Mouse (Mus musculus): ENCODE measurements around the gene Olfr564. TPM values are rescaled to one million over a fixed set of nuclear protein-coding genes. Genes with fewer than 3 reads are reported as not detected.

The Olfr564 gene
- polyA plus RNA-seq (2014; fragmentation: Illumina TruSeq; extraction: RNeasy Lipid Tissue Mini Kit (QIAGEN cat#74804); ENCODE audit: low read depth, low replicate concordance): not detected

DNA sequence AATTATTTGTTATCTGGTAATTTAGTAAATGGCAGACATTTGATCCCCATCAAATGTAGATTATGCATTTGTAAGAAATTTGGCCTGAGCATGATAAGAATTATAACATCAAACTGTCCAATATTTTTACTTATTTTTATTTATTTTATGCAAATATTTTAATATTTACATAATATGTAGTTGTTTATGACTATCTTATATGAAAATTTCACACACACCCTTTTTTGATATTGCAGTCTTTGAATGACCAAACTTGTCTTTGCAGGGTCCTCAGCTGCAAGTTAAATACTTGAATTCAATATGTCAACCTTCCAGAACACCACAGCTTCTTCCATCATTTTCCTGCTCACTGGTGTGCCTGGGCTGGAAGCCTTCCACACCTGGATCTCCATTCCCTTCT, at the start of gene Olfr564:
Olfr564 (plus strand) TSS at position 301 of the 400 bp plus-strand sequence.

GRCm38 (mm10) chr7:102759266-102759665, 44.0 kb upstream of the Olfr564 start, which contains the start of the genes Olfr560 and Olfr78:
Olfr560 (minus strand) TSS chr7:102759366.
Olfr78 (minus strand) TSS chr7:102759471.

DNA sequence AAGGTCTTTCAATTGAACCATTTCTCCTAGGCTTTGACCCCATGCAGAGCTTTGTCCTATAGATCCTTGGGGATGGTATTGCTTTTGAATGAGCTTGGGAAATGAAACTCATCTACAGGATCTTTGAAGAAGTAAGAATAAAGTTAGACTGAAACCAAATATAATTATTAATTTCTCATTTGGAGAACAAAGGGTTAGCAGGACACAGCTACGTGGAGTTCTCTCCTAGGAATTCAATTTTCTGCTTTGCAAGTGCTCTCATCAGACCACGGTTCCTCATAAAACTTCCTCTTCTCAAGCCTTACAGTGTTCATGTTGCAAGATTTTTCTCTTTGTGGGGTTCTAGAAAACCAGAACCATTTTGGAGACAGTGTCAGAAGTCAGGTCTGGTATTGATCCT, 32.4 kb upstream of the Olfr564 start, which contains the start of gene Olfr561:
Olfr561 (plus strand) TSS at position 301 of the 400 bp plus-strand sequence.

Other genes with a start within 250 kb of the Olfr564 start
- gene Trim21, start 238.0 kb upstream of the Olfr564 start, polyA plus RNA-seq (2014; fragmentation: Illumina TruSeq; extraction: RNeasy Lipid Tissue Mini Kit (QIAGEN cat#74804); ENCODE audit: low read depth, low replicate concordance): 7.4 TPM
- not detected for gene Olfr550, start 232.0 kb upstream of the Olfr564 start, polyA plus RNA-seq (2014; fragmentation: Illumina TruSeq; extraction: RNeasy Lipid Tissue Mini Kit (QIAGEN cat#74804); ENCODE audit: low read depth, low replicate concordance)
- gene Olfr551, start 211.6 kb upstream of the Olfr564 start, polyA plus RNA-seq (2014; fragmentation: Illumina TruSeq; extraction: RNeasy Lipid Tissue Mini Kit (QIAGEN cat#74804); ENCODE audit: low read depth, low replicate concordance): not detected
- gene Olfr552, start 205.7 kb upstream of the Olfr564 start, polyA plus RNA-seq (2014; fragmentation: Illumina TruSeq; extraction: RNeasy Lipid Tissue Mini Kit (QIAGEN cat#74804); ENCODE audit: low read depth, low replicate concordance): not detected
- not detected for gene Olfr553, start 185.3 kb upstream of the Olfr564 start, polyA plus RNA-seq (2014; fragmentation: Illumina TruSeq; extraction: RNeasy Lipid Tissue Mini Kit (QIAGEN cat#74804); ENCODE audit: low read depth, low replicate concordance)
- gene Olfr554, start 165.0 kb upstream of the Olfr564 start, polyA plus RNA-seq (2014; fragmentation: Illumina TruSeq; extraction: RNeasy Lipid Tissue Mini Kit (QIAGEN cat#74804); ENCODE audit: low read depth, low replicate concordance): not detected
- not detected for gene Olfr555, start 144.7 kb upstream of the Olfr564 start, polyA plus RNA-seq (2014; fragmentation: Illumina TruSeq; extraction: RNeasy Lipid Tissue Mini Kit (QIAGEN cat#74804); ENCODE audit: low read depth, low replicate concordance)
- not detected for gene Olfr556, start 138.6 kb upstream of the Olfr564 start, polyA plus RNA-seq (2014; fragmentation: Illumina TruSeq; extraction: RNeasy Lipid Tissue Mini Kit (QIAGEN cat#74804); ENCODE audit: low read depth, low replicate concordance)
- gene Trim68, start 116.2 kb upstream of the Olfr564 start, polyA plus RNA-seq (2014; fragmentation: Illumina TruSeq; extraction: RNeasy Lipid Tissue Mini Kit (QIAGEN cat#74804); ENCODE audit: low read depth, low replicate concordance): 2.0 TPM
- gene Olfr557, start 107.6 kb upstream of the Olfr564 start, polyA plus RNA-seq (2014; fragmentation: Illumina TruSeq; extraction: RNeasy Lipid Tissue Mini Kit (QIAGEN cat#74804); ENCODE audit: low read depth, low replicate concordance): not detected
- not detected for gene Olfr558, start 101.3 kb upstream of the Olfr564 start, polyA plus RNA-seq (2014; fragmentation: Illumina TruSeq; extraction: RNeasy Lipid Tissue Mini Kit (QIAGEN cat#74804); ENCODE audit: low read depth, low replicate concordance)
- not detected for gene Olfr33, start 84.4 kb upstream of the Olfr564 start, polyA plus RNA-seq (2014; fragmentation: Illumina TruSeq; extraction: RNeasy Lipid Tissue Mini Kit (QIAGEN cat#74804); ENCODE audit: low read depth, low replicate concordance)
- not detected for gene Olfr559, start 76.0 kb upstream of the Olfr564 start, polyA plus RNA-seq (2014; fragmentation: Illumina TruSeq; extraction: RNeasy Lipid Tissue Mini Kit (QIAGEN cat#74804); ENCODE audit: low read depth, low replicate concordance)
- gene Olfr560, start 44.1 kb upstream of the Olfr564 start, polyA plus RNA-seq (2014; fragmentation: Illumina TruSeq; extraction: RNeasy Lipid Tissue Mini Kit (QIAGEN cat#74804); ENCODE audit: low read depth, low replicate concordance): not detected
- gene Olfr78, start 44.0 kb upstream of the Olfr564 start, polyA plus RNA-seq (2014; fragmentation: Illumina TruSeq; extraction: RNeasy Lipid Tissue Mini Kit (QIAGEN cat#74804); ENCODE audit: low read depth, low replicate concordance): not detected
- not detected for gene Olfr561, start 32.3 kb upstream of the Olfr564 start, polyA plus RNA-seq (2014; fragmentation: Illumina TruSeq; extraction: RNeasy Lipid Tissue Mini Kit (QIAGEN cat#74804); ENCODE audit: low read depth, low replicate concordance)
- not detected for gene Olfr566, start 55.3 kb downstream of the Olfr564 start, polyA plus RNA-seq (2014; fragmentation: Illumina TruSeq; extraction: RNeasy Lipid Tissue Mini Kit (QIAGEN cat#74804); ENCODE audit: low read depth, low replicate concordance)
- not detected for gene Olfr568, start 73.6 kb downstream of the Olfr564 start, polyA plus RNA-seq (2014; fragmentation: Illumina TruSeq; extraction: RNeasy Lipid Tissue Mini Kit (QIAGEN cat#74804); ENCODE audit: low read depth, low replicate concordance)
- gene Olfr569, start 87.4 kb downstream of the Olfr564 start, polyA plus RNA-seq (2014; fragmentation: Illumina TruSeq; extraction: RNeasy Lipid Tissue Mini Kit (QIAGEN cat#74804); ENCODE audit: low read depth, low replicate concordance): not detected
- not detected for gene Olfr570, start 91.1 kb downstream of the Olfr564 start, polyA plus RNA-seq (2014; fragmentation: Illumina TruSeq; extraction: RNeasy Lipid Tissue Mini Kit (QIAGEN cat#74804); ENCODE audit: low read depth, low replicate concordance)
- gene Olfr571, start 114.1 kb downstream of the Olfr564 start, polyA plus RNA-seq (2014; fragmentation: Illumina TruSeq; extraction: RNeasy Lipid Tissue Mini Kit (QIAGEN cat#74804); ENCODE audit: low read depth, low replicate concordance): not detected
- not detected for gene Olfr572, start 120.9 kb downstream of the Olfr564 start, polyA plus RNA-seq (2014; fragmentation: Illumina TruSeq; extraction: RNeasy Lipid Tissue Mini Kit (QIAGEN cat#74804); ENCODE audit: low read depth, low replicate concordance)
- gene Olfr573-ps1, start 139.1 kb downstream of the Olfr564 start, polyA plus RNA-seq (2014; fragmentation: Illumina TruSeq; extraction: RNeasy Lipid Tissue Mini Kit (QIAGEN cat#74804); ENCODE audit: low read depth, low replicate concordance): not detected
- not detected for gene Olfr574, start 145.0 kb downstream of the Olfr564 start, polyA plus RNA-seq (2014; fragmentation: Illumina TruSeq; extraction: RNeasy Lipid Tissue Mini Kit (QIAGEN cat#74804); ENCODE audit: low read depth, low replicate concordance)
- not detected for gene Olfr575, start 155.3 kb downstream of the Olfr564 start, polyA plus RNA-seq (2014; fragmentation: Illumina TruSeq; extraction: RNeasy Lipid Tissue Mini Kit (QIAGEN cat#74804); ENCODE audit: low read depth, low replicate concordance)
- gene Olfr576, start 159.2 kb downstream of the Olfr564 start, polyA plus RNA-seq (2014; fragmentation: Illumina TruSeq; extraction: RNeasy Lipid Tissue Mini Kit (QIAGEN cat#74804); ENCODE audit: low read depth, low replicate concordance): not detected
- gene Olfr577, start 172.5 kb downstream of the Olfr564 start, polyA plus RNA-seq (2014; fragmentation: Illumina TruSeq; extraction: RNeasy Lipid Tissue Mini Kit (QIAGEN cat#74804); ENCODE audit: low read depth, low replicate concordance): not detected
- gene Olfr578, start 185.8 kb downstream of the Olfr564 start, polyA plus RNA-seq (2014; fragmentation: Illumina TruSeq; extraction: RNeasy Lipid Tissue Mini Kit (QIAGEN cat#74804); ENCODE audit: low read depth, low replicate concordance): not detected
- not detected for gene Olfr582, start 234.5 kb downstream of the Olfr564 start, polyA plus RNA-seq (2014; fragmentation: Illumina TruSeq; extraction: RNeasy Lipid Tissue Mini Kit (QIAGEN cat#74804); ENCODE audit: low read depth, low replicate concordance)
- gene Olfr583, start 247.8 kb downstream of the Olfr564 start, polyA plus RNA-seq (2014; fragmentation: Illumina TruSeq; extraction: RNeasy Lipid Tissue Mini Kit (QIAGEN cat#74804); ENCODE audit: low read depth, low replicate concordance): not detected

All from liver, adult 10 weeks (tissue).